Mouse (Mus musculus) ES-Bruce4 (cell line): Measurements from ENCODE around the gene Grb10. TPM values are rescaled to one million over a fixed set of nuclear protein-coding genes. Genes with fewer than 3 reads are reported as not detected.

Experiments
- H3K27ac ChIP-seq: 2 replicates; pipeline ENCODE4 v1.5.1; 2012; ENCODE audit warnings: low read length, inconsistent platforms; ENCODE audit not compliant: insufficient read depth
- H3K27me3 ChIP-seq: 2 replicates; pipeline ENCODE4 v1.6.1; 2012; ENCODE audit warnings: mild to moderate bottlenecking, low read length, inconsistent platforms; ENCODE audit not compliant: control insufficient read depth, poor library complexity, insufficient read depth, severe bottlenecking
- H3K36me3 ChIP-seq: 2 replicates; pipeline ENCODE4 v1.6.1; 2012; ENCODE audit warnings: inconsistent platforms, mild to moderate bottlenecking, low read length, moderate library complexity; ENCODE audit not compliant: control insufficient read depth, poor library complexity, insufficient read depth, severe bottlenecking
- H3K4me1 ChIP-seq: one replicate; pipeline ENCODE4 v1.8.1; 2011; ENCODE audit warnings: low read length; ENCODE audit not compliant: control insufficient read depth, insufficient read depth
- H3K4me3 ChIP-seq: 2 replicates; pipeline ENCODE4 v1.5.1; 2011; ENCODE audit warnings: low read depth, mild to moderate bottlenecking, low read length
- H3K9ac ChIP-seq: 2 replicates; pipeline ENCODE4 v1.6.1; 2012; ENCODE audit warnings: low read depth, mild to moderate bottlenecking, inconsistent platforms; ENCODE audit not compliant: poor library complexity, severe bottlenecking
- H3K9me3 ChIP-seq: replicated peaks from 2 replicates; pipeline ENCODE4 v1.6.1; 2012; ENCODE audit warnings: mild to moderate bottlenecking, low read length, inconsistent platforms; ENCODE audit not compliant: control insufficient read depth, poor library complexity, insufficient read depth, severe bottlenecking
- CTCF ChIP-seq: IDR thresholded peaks from one replicate; pipeline ENCODE4 v1.8.1; 2011; ENCODE audit warnings: low read depth, low read length
- EP300 ChIP-seq: IDR thresholded peaks from 2 replicates; pipeline ENCODE4 v1.6.1; 2011; ENCODE audit warnings: low read depth, low read length; ENCODE audit not compliant: insufficient read depth
- POLR2A ChIP-seq: IDR thresholded peaks from one replicate; pipeline ENCODE4 v1.8.1; 2011; ENCODE audit warnings: low read length; ENCODE audit not compliant: insufficient read depth
- polyA plus RNA-seq: library from polyadenylated mRNA; stranded (reverse); fragments of >200 nt; gene quantifications from 2 replicates; pipeline ENCODE4 v1.2.4, GENCODE M21; 2011; ENCODE audit warnings: low read depth; ENCODE audit not compliant: missing spikeins, insufficient read depth, insufficient read length

The Grb10 gene
- polyA plus RNA-seq, 1 experiment, result 160 TPM

- TF ChIP-seq EP300 (no peak), POLR2A (no peak), CTCF (no peak)
- no peaks in the 10 kb centered on the region for H3K9me3 ChIP-seq
- H3K4me3 ChIP-seq, result no peak overlapping the region
- H3K27ac ChIP-seq, result no peak overlapping the region
- H3K9ac ChIP-seq, result no peak overlapping the region
- H3K4me1 ChIP-seq, result peaks cover 1% of the 10 kb centered on the region
- no peaks in the 10 kb centered on the region for H3K36me3 ChIP-seq
- H3K27me3 ChIP-seq, result no peaks in the 10 kb centered on the region
These were observed 59.8 kb downstream of the Grb10 start for GRCm38 (mm10) chr11:11978611-11979197.

GRCm38 (mm10) chr11:11974591-11975255 is 63.8 kb downstream of the Grb10 start:
- TF ChIP-seq CTCF (peak; percentile 49), EP300 (no peak)
- Histone ChIP-seq H3K27ac (no peak overlapping the region), H3K36me3 (peaks cover 3% of the 10 kb centered on the region; the same call in 1 of the 2 replicates), H3K9me3 (peaks cover 6% of the 10 kb centered on the region), H3K27me3 (no peaks in the 10 kb centered on the region), H3K4me3 (no peak overlapping the region), H3K9ac (peak overlapping the region; percentile 10), H3K4me1 (peaks cover 1% of the 10 kb centered on the region)

- no peak overlapping the region for H3K9ac ChIP-seq
- no peak overlapping the region for H3K27ac ChIP-seq
- TF ChIP-seq POLR2A (no peak), CTCF (peak; percentile 86)
- no peaks in the 10 kb centered on the region for H3K27me3 ChIP-seq
- peaks cover 1% of the 10 kb centered on the region for H3K4me1 ChIP-seq
- H3K36me3 ChIP-seq, result peaks cover 8% of the 10 kb centered on the region; the same call in 1 of the 2 replicates
- peaks cover 6% of the 10 kb centered on the region for H3K9me3 ChIP-seq
- no peak overlapping the region for H3K4me3 ChIP-seq
These were observed 65.0 kb downstream of the Grb10 start for GRCm38 (mm10) chr11:11973366-11974014.

- Histone ChIP-seq H3K27me3 (no peaks in the 10 kb centered on the region), H3K27ac (no peak overlapping the region), H3K4me1 (peaks cover 1% of the 10 kb centered on the region)
These were observed 65.9 kb downstream of the Grb10 start for GRCm38 (mm10) chr11:11972401-11973110.

GRCm38 (mm10) chr11:11970246-11970645 is 68.2 kb downstream of the Grb10 start:
- H3K27me3 ChIP-seq, result no peaks in the 10 kb centered on the region
- peaks cover 6% of the 10 kb centered on the region for H3K9me3 ChIP-seq
- no peak for TF ChIP-seq POLR2A
- no peak for TF ChIP-seq CTCF
- TF ChIP-seq EP300, result no peak
- H3K4me1 ChIP-seq, result peaks cover 1% of the 10 kb centered on the region
- no peak overlapping the region for H3K27ac ChIP-seq
- H3K4me3 ChIP-seq, result no peak overlapping the region
- H3K36me3 ChIP-seq, result peaks cover 8% of the 10 kb centered on the region; the same call in 1 of the 2 replicates
- no peak overlapping the region for H3K9ac ChIP-seq

More at GRCm38 (mm10) chr11:11972401-11973110, 65.9 kb downstream of the Grb10 start:
- Histone ChIP-seq H3K36me3 (peaks cover 8% of the 10 kb centered on the region; the same call in 1 of the 2 replicates), H3K9ac (no peak overlapping the region), H3K4me3 (no peak overlapping the region), H3K9me3 (peaks cover 6% of the 10 kb centered on the region)
- TF ChIP-seq EP300 (no peak), CTCF (no peak), POLR2A (no peak)
